ENCODE assay signal across 8 mouse cellular contexts in genomic region chr5:52616549-52616948, GRCm38 (mm10). TPM values are rescaled to one million over a fixed set of nuclear protein-coding genes. Genes with fewer than 3 reads are reported as not detected.
A peak's percentile ranks its signal among the peaks of the same experiment; 100 is the strongest.
DNase-seq lines count a peak whose midpoint lies in the region; ATAC-seq and TF ChIP-seq lines count a peak whose summit lies in the region.

No protein-coding gene starts in this region.

- no peaks in the 10 kb centered on the region for H3K36me3 ChIP-seq in kidney, postnatal 0 days (ENCODE audit: insufficient read depth, low read length)
- no peaks in the 10 kb centered on the region for H3K36me3 ChIP-seq in embryonic facial prominence, embryonic 12.5 days
- no peaks in the 10 kb centered on the region for H3K36me3 ChIP-seq in heart, embryonic 10.5 days

- no peak overlapping the region for H3K27ac ChIP-seq in kidney, postnatal 0 days
- peak overlapping the region; percentile 64; the same call in 1 of the 2 replicates for H3K27ac ChIP-seq in embryonic facial prominence, embryonic 12.5 days
- peak overlapping the region; percentile 75 for H3K27ac ChIP-seq in heart, embryonic 10.5 days

- peak; percentile 39 for TF ChIP-seq CTCF in kidney, postnatal 0 days (IDR thresholded peaks at IDR 0.05; ENCODE audit: low read depth)

- DNase-seq in kidney, postnatal 0 days (ENCODE audit: low spot score): peak; percentile 85
- no peak for DNase-seq in kidney, adult 18-20 months
- no peak for DNase-seq in heart, embryonic 10.5 days (ENCODE audit: low spot score)
- DNase-seq in layer of hippocampus, adult 9-11 months: peak; percentile 79
- DNase-seq in lung, postnatal 4 days: peak; percentile 14 to 41
- DNase-seq in yolk sac, embryonic 10.5 days (ENCODE audit: low spot score): peak; percentile 58

- no peak overlapping the region for H3K4me2 ChIP-seq in kidney, postnatal 0 days (ENCODE audit: low read length)
- H3K4me2 ChIP-seq in embryonic facial prominence, embryonic 12.5 days (replicated peaks): 0 out of 2 replicates have a peak overlapping the region, but pooled peaks have one; percentile 9

- no peaks in the 10 kb centered on the region for H3K27me3 ChIP-seq in kidney, postnatal 0 days (ENCODE audit: insufficient read depth, low read length)
- H3K27me3 ChIP-seq in embryonic facial prominence, embryonic 12.5 days: 0 out of 2 replicates have a peak, but pooled peaks cover 6% of the 10 kb centered on the region
- H3K27me3 ChIP-seq in heart, embryonic 10.5 days (ENCODE audit: insufficient read depth, poor library complexity, severe bottlenecking): no peaks in the 10 kb centered on the region

- 0% methylated on average over 2 of the region's 2 CpGs for WGBS in kidney, postnatal 0 days
- WGBS in embryonic facial prominence, embryonic 12.5 days: 6% methylated on average over 2 of the region's 2 CpGs
- WGBS in heart, embryonic 10.5 days: 3% methylated on average over 2 of the region's 2 CpGs

- no peak overlapping the region for H3K4me3 ChIP-seq in kidney, postnatal 0 days (replicated peaks; ENCODE audit: low read depth, low read length)
- H3K4me3 ChIP-seq in embryonic facial prominence, embryonic 12.5 days: no peak overlapping the region
- H3K4me3 ChIP-seq in heart, embryonic 10.5 days: no peak overlapping the region

- H3K9ac ChIP-seq in kidney, postnatal 0 days (ENCODE audit: low read depth, low read length): no peak overlapping the region
- no peak overlapping the region for H3K9ac ChIP-seq in embryonic facial prominence, embryonic 12.5 days

- H3K4me1 ChIP-seq in kidney, postnatal 0 days (replicated peaks; ENCODE audit: insufficient read depth, low read length): peaks cover 4% of the 10 kb centered on the region; the same call in 1 of the 2 replicates
- peaks cover 25% of the 10 kb centered on the region for H3K4me1 ChIP-seq in embryonic facial prominence, embryonic 12.5 days
- H3K4me1 ChIP-seq in heart, embryonic 10.5 days: peaks cover 46% of the 10 kb centered on the region

- H3K9me3 ChIP-seq in kidney, postnatal 0 days (replicated peaks; ENCODE audit: low read length): no peaks in the 10 kb centered on the region
- H3K9me3 ChIP-seq in embryonic facial prominence, embryonic 12.5 days: no peaks in the 10 kb centered on the region; the same call in 1 of the 2 replicates
- H3K9me3 ChIP-seq in heart, embryonic 10.5 days: no peaks in the 10 kb centered on the region

- ATAC-seq in kidney, postnatal 0 days (replicated peaks; ENCODE audit: low FRiP score, low read depth): peak; percentile 41
- ATAC-seq in embryonic facial prominence, embryonic 12.5 days (ENCODE audit: insufficient number of reproducible peaks, insufficient read depth, low FRiP score, low TSS enrichment): no peak
- no peak for ATAC-seq in CD4-positive, CD25-positive, alpha-beta regulatory T cell, adult 4 months

RNA-seq across cellular contexts. Expression of gene Lgi2, which starts 50.3 kb away (rescaled TPM):
- polyA plus RNA-seq in kidney, postnatal 0 days (2015; fragmentation: Nextera tagmentation; extraction: Ambion mirVana): 3.8 and 4.2 TPM in 2 replicates
- 4.1 and 4.5 TPM in 2 replicates for polyA plus RNA-seq in embryonic facial prominence, embryonic 12.5 days (2016; fragmentation: Nextera tagmentation; extraction: Ambion mirVana)
- 3.6 and 4.2 TPM in 2 replicates for polyA plus RNA-seq in heart, embryonic 10.5 days (2016; fragmentation: Nextera tagmentation; extraction: Ambion mirVana)
- not detected for polyA plus RNA-seq in CD4-positive, CD25-positive, alpha-beta regulatory T cell, adult 4 months (2017; shearing (Covaris generic))

RNA-seq across cellular contexts. Expression of gene Sepsecs, which starts 53.0 kb away (rescaled TPM):
- polyA plus RNA-seq in kidney, postnatal 0 days (2015; fragmentation: Nextera tagmentation; extraction: Ambion mirVana): 8.5 and 10.2 TPM in 2 replicates
- polyA plus RNA-seq in embryonic facial prominence, embryonic 12.5 days (2016; fragmentation: Nextera tagmentation; extraction: Ambion mirVana): 7.7 and 9.6 TPM in 2 replicates
- 7.1 and 8.7 TPM in 2 replicates for polyA plus RNA-seq in heart, embryonic 10.5 days (2016; fragmentation: Nextera tagmentation; extraction: Ambion mirVana)
- 1 to 10 TPM; 5.4 to 5.6 TPM for polyA plus RNA-seq in CD4-positive, CD25-positive, alpha-beta regulatory T cell, adult 4 months (2017; shearing (Covaris generic))

Comparison
In these comparisons a context has a peak if more than half of its experiments do, and no peak if none do; other contexts are left out.
1. DNase-seq: peak in kidney, postnatal 0 days (single experiment), layer of hippocampus, adult 9-11 months (single experiment), lung, postnatal 4 days (2 of 2) and yolk sac, embryonic 10.5 days (single experiment); none in kidney, adult 18-20 months (single experiment) and heart, embryonic 10.5 days (single experiment).